Comparison of ENCODE assay signal across 8 mouse cellular contexts in genomic region chr8:91134070-91134475, GRCm38 (mm10).
DNase-seq lines count a peak whose midpoint lies in the region; ATAC-seq lines count a peak whose summit lies in the region.

No protein-coding gene starts in this region.

- peak; percentile 98 for ATAC-seq in hindbrain, embryonic 16.5 days

- H3K79me2 ChIP-seq in macrophage (ENCODE audit: inconsistent target), result peaks cover 24% of the 10 kb centered on the region; the same call in 1 of the 2 replicates

- H3K4me1 ChIP-seq in hindbrain, embryonic 16.5 days (ENCODE audit: control insufficient read depth, insufficient read depth, low read depth, low read length), result peaks cover 13% of the 10 kb centered on the region

- H3K27me3 ChIP-seq in hindbrain, embryonic 16.5 days (replicated peaks; ENCODE audit: control insufficient read depth, insufficient read depth, low read length), result no peaks in the 10 kb centered on the region

- H3K27ac ChIP-seq in hindbrain, embryonic 16.5 days (ENCODE audit: low read depth, low read length), result peak overlapping the region; percentile 79
- no peak overlapping the region for H3K27ac ChIP-seq in macrophage

- 0 out of 2 replicates have a peak, but pooled peaks cover 4% of the 10 kb centered on the region for H3K36me3 ChIP-seq in hindbrain, embryonic 16.5 days (ENCODE audit: control insufficient read depth, insufficient read depth, low read length)
- H3K36me3 ChIP-seq in macrophage (ENCODE audit: inconsistent target), result peaks cover 10% of the 10 kb centered on the region

- H3K9me3 ChIP-seq in hindbrain, embryonic 16.5 days (ENCODE audit: control insufficient read depth, low read length), result no peaks in the 10 kb centered on the region

- peak overlapping the region; percentile 53 for H3K4me2 ChIP-seq in hindbrain, embryonic 16.5 days (ENCODE audit: low read length)

- 0% methylated on average over 24 of the region's 24 CpGs for WGBS in hindbrain, embryonic 16.5 days
- WGBS in macrophage (ENCODE audit: missing documents), result 1% methylated on average over 24 of the region's 24 CpGs

- DNase-seq in WW6 (ENCODE audit: low read depth, low spot score), result peak; percentile 100
- peak; percentile 95 to 99 for DNase-seq in cerebellum, postnatal 4 days (ENCODE audit: low spot score in 2 of 2)
- DNase-seq in gastrocnemius, adult 18-20 months (ENCODE audit: low spot score), result peak; percentile 100
- peak; percentile 100 for DNase-seq in left cerebral cortex, adult 18-20 months (ENCODE audit: low spot score in 2 of 2)
- DNase-seq in right cerebral cortex, adult 18-20 months, result peak; percentile 100
- DNase-seq in urinary bladder, postnatal 10 days (ENCODE audit: low spot score), result peak; percentile 94

- peak overlapping the region; percentile 59 for H3K9ac ChIP-seq in hindbrain, embryonic 16.5 days (ENCODE audit: low read depth, low read length)

- H3K4me3 ChIP-seq in hindbrain, embryonic 16.5 days (ENCODE audit: low read length), result peak overlapping the region; percentile 98
- H3K4me3 ChIP-seq in macrophage (ENCODE audit: inconsistent target), result peak overlapping the region; percentile 15; the same call in 1 of the 2 replicates
